Mouse (Mus musculus): ENCODE results near the gene Rab8b. TPM values are rescaled to one million over a fixed set of nuclear protein-coding genes. Genes with fewer than 3 reads are reported as not detected.
"Not testable (repeated sequence)": the region's sequence is repeated elsewhere in the genome, so short reads cannot be mapped to it uniquely, and the experiment has no call there.

Rab8b gene
- total RNA-seq, 2 experiments from 2014 or later: 20.3 to 20.6 TPM

DNA sequence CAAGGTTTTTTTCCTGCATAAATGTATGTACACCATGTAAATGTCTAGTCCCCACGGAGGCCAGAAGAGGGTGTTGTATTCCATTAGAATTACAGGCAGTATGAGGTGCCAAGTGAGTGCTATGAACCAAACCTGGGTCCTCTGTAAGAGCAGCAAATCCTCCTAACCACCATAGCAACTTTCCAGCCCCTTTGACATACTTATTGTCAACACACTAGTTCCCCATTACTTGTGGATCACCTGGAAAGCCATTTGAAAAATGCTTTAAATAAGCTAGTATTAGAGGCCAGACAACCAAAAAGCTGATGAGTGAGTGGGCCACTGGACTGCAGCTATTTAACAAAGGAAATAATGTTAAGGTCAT is 1.6 kb downstream of the Rab8b start:
- no peak for DNase-seq (ENCODE audit: low spot score in 2 of 2)

DNA sequence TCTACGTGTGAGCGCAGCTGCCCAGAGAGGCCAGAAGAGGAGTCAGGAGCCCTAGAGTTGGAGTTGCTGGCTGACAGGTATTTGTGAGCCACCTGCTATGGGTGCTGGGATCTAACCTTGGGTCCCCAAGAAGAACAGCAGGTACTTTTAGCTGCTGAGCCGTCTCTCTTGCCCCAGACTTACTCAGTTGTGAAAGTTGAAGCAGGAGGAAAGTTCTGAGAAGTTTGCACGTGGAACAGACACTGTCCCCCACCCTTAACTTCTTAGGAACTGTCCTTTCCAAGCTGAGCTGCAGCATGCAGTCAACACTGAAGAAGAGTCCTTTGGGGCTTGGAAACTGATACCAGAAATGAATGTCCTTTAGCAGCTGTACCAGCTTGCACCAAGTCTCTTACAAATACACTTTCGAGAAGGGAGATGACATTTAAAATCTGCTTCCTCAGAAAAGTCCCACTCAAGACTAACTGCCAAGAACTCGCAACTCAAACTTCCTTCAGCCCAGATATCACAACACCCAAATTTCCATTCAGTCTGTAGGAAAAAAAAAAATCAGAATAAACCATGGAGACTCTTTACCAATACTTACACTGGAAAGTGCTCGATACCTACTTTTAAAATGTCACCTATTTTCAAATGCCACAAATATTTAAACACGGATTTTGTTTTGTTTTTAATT is 2.1 kb downstream of the Rab8b start:
- no peak for DNase-seq (ENCODE audit: low spot score in 2 of 2)

DNA sequence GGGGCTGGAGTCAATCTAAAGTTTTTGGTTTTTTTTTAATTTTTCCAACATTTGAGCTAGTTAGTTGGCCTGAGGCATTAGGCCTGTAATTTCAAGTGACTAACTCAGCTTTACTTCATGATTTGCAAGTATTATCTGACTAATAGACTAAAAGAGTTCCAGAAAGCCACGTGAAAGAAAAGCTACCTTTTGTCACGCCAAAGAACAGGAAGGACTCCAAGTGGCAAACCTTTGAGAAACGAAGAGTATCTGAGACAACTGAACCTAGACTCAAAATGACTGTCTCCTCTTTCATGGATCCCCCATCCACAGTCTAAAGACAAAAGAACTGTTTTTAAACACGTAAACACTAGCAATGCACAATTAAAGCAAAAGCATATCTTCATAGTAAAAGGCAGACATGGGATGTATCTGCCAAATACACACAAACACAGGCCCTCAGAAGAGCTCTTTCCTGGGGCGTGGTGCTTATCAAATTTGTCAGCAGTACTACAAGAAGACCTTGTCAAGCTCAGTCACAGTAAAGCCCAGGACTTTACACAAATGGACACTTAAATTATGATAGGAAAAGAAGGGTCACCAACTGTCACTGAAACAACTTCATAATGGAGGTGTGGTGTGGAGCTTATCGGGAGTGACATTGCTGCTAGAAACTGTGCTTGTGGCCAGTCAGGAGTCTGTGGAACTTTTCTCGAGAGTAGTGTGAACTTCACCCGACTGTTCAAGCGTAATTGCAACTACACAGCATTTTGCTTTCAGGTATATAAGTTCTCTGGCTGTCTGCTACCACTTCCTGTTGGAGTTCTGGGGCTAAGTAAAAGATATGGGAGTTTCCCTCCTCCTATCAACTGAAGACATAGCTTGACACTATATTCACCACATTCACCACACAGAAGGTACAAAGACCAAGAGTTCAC is 3.4 kb downstream of the Rab8b start:
- no peak for DNase-seq (ENCODE audit: low spot score in 2 of 2)

DNA sequence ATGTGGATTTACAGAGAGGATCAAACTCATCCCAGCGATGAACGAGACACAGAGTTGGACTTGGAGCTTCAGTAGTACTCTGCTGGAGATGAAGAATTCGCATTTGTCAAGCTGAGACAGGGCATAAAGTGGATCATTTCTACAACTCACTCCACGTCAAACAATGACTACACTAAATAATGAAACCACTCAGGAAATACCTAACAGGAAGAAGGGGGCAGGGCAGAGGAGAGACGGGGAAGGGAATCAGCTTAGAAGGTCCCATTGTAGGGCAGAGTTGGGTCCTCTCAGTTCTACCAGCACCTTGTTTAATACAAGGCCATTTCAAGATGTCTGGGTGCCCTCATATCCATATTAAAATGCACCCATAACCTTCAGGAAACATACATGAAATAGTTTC is 4.1 kb downstream of the Rab8b start:
- no peak for DNase-seq (ENCODE audit: low spot score in 2 of 2)

DNA sequence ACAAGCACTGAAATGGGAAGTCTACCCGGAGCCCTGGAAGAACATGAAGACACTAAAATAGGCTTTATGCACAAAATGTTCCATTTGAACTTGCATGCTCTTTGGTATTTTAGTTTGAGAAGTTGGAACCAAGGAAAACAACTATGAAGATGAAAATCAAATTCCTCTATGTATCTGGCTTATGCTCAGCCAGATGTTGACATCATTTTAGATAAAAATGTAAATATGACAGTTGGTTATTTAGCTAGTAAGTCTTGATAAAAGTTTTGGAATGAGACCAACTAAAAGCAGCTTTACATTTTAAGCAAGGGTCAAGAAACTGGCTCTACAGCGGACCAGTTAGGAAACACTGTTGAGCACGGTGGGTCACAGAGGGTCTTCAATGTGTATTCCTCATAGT is 4.9 kb downstream of the Rab8b start:
- no peak for DNase-seq (ENCODE audit: low spot score in 2 of 2)

DNA sequence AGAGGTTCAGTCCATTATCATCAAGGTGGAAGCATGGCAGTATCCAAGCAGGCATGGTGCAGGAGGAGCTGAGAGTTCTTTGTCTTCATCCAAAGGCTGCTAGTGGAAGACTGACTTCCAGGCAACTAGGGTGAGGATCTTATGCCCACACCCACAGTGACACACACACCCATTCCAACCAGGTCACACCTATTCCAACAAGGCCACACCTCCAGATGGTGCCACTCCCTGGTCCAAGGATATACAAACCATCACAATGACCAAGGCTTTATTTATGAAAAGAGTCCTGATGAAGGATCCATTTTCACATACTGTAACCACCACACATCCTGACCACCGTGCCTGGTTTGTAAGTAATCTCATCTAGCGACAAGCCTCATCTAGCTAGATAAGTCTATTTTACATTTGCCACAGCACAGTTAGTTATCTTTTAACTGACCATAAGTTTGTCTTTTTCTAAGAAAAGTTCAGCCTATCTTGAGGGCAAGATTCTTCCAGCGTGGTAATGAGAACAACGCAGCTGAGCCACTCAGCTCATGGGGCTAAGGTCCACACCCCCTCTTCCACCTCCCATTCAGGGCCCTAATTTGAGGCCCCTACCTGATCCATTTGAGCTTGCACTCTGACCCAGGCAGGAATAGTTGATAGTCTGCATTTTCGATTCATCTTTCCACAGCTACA is 6.1 kb downstream of the Rab8b start:
- DNase-seq (ENCODE audit: low spot score in 2 of 2): not testable (repeated sequence)

DNA sequence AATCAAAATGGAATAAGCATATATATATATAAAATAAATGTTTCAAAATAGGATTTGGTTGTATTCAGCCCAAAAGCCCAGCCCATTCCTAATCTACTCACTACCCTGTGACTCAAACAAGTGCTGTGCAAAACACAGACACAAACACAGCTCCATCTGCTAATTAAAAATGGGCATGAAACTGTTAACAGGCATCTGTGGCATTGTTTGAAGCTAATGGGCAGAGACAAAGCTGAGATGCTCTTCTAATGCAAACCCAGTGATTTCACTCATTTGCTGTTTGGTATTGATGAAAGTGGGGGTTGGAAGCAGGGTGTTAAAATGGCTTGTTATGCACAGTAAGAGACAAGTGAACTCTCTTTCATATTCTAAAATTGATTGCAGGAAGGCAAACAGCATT is 7.2 kb downstream of the Rab8b start:
- no peak for DNase-seq (ENCODE audit: low spot score in 2 of 2)

DNA sequence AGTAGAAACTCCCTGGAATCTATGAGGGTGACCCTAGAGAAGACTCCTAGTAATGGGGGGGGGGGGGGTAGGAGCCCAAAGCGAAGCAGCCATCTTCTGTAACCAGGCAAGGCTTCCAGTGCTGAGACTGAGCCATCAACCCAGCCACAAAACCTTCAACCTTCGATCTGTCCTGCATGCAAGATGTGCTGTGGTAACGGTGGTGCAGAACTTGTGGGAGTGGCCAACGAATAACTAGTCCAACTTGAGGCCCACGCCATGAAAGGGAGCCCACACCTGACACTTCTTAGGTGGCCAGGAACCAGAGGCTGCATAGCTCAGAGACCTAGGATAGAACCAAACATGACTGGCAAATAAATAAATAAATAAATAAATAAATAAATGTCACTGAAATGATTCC is 8.8 kb downstream of the Rab8b start:
- DNase-seq (ENCODE audit: low spot score in 2 of 2): no peak

DNA sequence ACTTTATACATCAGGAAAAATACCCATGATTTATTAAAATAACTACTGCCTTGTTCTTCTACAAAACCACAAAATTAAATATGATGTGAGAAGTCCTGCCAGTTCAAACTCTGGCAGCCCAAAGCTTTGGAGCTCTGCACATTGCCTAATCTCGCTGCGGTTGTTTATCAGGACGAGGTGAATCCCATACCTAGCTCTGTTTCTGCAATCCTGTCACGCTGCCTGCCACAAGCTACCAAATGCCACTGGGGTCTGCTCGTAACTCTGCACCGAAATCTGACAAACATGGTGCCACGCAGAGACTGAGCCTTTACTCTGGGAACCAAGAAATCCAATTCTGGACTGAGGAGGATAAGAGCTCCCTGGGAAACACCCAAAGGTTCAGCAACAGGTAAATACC is 9.6 kb downstream of the Rab8b start:
- DNase-seq (ENCODE audit: low spot score in 2 of 2): no peak

DNA sequence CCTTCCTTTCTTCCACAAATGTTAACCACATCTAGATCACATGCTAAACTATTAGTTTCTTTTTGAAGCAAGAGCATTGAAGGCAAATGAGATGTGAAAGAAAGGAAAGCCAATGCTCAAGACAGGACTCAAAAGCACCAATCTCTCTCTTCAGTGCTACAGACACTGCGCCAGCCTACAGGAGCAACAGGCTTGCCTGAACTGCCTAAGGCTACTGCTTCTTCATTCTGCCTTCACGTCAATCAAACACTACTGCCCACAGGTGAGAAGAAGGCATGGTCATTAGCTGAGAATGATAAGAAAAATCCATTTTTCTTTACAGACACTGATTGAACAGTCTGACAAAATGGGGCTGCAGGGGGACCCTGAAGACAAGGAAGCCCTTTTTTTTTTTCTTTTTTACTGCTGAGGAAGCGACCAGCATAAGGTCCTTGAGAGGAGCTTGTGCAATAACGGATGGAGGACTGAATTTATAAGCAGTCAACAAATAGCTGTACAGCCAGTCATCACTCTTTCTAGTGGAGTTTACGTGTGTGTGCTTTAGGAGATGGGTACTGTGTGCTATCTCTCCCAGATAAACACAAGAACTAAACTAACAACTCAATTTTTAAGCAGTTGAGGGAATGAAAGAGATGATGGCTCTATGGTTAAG is 11.6 kb downstream of the Rab8b start:
- DNase-seq (ENCODE audit: low spot score in 2 of 2): no peak

DNA sequence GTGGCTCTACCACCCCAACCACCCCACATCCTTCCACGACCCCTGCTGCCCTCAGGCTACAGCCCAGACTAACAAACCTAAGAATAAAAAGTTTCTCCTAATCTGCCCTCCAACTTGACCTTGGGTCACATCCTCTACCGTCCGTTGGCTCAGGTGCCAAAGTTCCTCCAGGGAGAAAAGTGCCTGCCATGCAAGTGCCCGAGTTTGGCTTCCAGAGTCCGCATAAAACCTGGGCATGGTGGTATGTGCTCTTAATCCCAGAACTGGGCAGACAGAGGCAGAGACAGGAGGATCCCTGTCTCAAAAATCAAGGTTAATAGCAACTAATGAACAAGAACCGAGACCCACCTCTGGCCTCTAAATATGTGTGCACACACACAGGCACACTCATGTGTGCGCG is 12.4 kb downstream of the Rab8b start:
- DNase-seq (ENCODE audit: low spot score in 2 of 2): no peak

DNA sequence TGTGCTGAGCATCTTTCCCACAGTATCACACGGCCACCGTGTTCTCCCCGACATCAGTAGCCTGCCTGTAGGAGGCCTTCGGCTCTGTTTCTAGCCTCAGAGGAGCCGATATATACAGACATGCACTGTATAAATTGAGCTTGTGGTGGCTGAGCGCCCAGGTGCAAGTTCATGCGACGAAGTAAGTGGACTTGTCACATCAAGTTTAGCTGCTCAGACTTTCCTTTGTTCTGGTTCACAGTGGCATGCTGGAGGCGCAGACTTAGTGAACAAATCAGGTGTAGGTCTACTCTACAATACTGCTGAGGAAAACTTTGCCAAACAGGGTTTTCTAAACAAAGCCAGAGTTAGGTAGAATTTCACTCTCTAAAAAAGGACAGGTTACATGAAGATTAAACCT is 13.5 kb downstream of the Rab8b start:
- no peak for DNase-seq (ENCODE audit: low spot score in 2 of 2)

DNA sequence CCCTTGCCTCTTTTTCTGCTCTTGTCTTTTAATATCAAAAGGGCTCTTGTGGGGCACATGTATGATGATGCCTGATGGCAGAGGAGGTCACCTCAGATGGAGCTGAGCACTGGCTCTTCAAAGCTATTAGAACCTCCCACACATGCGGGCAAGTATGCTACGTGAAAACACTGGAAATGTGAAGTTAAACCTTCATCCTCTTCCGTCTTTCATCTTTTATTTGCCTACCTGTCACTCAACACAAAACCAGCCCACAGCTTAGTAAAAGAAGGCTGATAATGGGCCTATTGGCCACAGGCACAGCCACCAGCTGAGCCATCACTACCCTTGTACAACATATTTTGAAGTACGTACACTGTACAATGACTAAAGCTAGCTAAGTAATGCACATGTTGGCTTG is 20.0 kb downstream of the Rab8b start:
- DNase-seq (ENCODE audit: low spot score in 2 of 2): no peak

DNA sequence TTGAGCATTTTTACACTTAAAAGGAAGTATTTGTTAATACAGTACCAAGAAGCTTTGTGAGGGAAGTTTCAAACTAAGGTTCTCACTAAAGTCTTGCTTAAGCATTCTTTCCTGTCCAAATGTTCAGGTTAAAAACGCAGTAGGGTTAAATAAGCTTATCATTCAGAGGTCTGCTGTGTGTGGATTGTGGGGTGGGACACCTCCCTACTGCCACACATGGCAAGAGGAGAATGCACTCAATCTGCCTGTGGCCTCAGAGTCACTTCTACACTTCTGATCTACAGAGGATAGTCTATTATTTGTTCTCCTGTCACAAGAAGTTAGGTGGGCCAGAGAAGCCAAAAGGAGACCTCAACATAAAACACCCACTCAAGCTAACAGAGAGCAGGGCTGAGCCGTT is 20.4 kb downstream of the Rab8b start:
- DNase-seq (ENCODE audit: low spot score in 2 of 2): no peak

DNA sequence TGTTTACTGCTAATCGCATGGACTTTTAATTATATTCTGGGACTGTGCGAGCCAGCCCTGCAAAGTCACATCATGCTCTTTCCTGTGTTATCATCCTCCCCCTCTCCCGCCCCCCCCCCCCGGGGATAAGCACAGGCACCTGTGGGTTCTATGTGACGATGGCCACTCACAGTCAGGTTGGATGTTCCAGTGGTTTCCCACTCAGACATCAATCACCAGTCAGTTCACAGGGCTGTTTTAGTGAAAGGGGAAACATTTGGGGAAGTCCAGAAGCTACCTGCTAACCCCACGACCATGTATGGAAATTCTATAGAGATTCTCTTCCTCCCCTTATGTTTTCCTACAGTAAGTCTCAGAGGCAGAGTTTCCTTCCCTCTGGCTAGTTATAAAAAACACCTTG is 21.6 kb downstream of the Rab8b start:
- no peak for DNase-seq (ENCODE audit: low spot score in 2 of 2)

DNA sequence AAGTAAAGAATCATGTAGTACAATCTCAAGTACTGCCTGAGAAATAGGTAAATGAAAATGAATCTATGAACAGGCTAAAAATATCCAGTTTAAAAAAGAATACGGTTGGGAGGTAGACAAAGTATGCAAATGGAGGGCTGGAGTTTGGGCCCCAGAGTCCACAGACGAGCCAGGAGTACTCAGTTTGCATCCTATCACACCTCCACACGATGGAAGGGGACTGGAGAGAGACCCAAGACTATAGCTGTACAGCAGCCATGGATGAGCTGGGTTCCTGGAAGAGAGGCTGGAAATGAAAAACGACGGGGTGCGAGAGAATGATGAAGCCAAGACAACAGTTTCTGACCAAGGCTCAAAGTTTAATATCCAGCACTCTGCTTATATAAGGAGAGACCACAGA is 22.5 kb downstream of the Rab8b start:
- no peak for DNase-seq (ENCODE audit: low spot score in 2 of 2)

DNA sequence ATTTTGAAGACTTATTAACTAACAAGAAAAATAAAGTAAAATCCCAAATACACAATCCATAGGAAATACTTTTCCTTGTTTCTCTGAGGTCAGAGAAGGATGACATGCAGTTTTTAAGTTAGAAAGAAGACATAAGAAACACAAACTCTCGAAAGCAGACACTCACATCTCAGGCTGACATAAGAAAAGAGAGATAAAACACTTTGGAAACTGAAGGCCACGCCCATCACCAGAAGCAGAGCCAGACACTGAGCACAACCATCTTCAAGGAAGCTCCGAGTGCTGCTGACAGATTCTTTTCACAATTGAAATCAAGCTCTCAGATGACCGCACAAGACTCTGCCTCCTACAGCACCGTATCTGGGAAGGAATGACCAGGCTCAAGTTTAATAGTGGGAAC is 23.5 kb downstream of the Rab8b start:
- no peak for DNase-seq (ENCODE audit: low spot score in 2 of 2)

DNA sequence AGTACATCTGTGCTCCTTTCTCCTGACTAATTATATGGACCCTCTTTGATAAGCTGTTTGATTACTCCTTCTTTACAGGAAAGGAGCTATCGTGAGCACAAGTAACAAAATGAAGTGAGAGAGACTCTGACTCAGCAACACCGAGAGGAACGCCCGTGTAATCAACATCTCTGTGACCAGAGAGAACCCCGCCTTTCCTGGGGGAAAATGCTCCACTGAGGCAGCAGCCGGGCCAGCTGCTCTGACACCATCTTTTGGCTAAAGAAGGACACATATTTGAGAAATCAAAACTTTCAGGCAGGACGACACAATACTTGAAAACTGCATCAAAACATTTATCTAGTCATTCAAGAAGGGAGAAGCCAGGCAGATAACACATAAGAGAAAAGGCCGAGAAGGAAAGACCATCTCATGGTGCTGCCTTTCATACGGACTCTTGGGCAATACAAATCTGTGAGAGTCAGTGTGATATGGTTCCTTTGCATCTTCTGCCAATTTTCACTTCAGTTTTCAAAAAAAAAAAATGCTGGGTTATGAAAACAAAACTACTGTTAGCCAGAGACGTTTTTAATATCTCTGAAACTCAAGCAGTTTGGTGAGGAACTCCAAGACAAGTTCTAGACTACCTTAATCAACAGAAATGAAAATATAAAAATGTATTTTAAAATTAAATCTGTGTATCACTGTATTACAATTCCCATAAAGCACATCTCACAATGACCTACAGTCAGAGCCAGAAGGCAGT is 24.3 kb downstream of the Rab8b start:
- DNase-seq (ENCODE audit: low spot score in 2 of 2): no peak

DNA sequence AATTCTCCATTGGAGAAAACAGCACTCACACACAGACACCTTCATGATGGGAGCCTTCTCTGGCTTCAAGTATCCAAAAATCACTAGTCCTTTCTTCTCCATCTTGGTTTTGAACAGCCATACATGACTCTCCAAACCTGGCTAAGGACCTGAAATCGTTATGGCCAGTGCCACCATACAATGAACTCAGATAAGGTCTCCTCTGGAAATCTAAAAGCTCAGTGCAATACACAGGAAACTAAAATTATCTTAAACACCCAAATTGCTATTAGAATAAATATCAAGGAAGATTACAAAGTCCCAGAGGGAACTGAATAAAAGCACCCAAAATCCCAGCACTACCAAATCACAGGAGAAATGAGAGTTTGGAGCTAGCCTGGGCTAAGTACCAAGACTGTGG is 25.1 kb downstream of the Rab8b start:
- DNase-seq (ENCODE audit: low spot score in 2 of 2): no peak

DNA sequence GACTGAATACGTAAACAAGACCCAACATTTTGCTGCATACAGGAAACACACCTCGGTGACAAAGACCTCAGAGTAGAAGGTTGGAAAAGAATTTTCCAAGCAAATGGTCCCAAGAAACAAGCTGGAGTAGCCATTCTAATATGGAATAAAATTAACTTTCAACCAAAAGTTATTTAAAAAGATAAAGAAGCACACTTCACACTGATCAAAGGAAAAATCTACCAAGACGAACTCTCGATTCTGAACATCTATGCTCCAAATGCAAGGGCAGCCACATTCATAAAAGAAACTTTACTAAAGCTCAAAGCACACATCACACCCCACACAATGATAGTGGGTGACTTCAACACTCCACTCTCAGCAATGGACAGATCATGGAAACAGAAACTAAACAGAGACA is 27.0 kb downstream of the Rab8b start:
- not testable (repeated sequence) for DNase-seq (ENCODE audit: low spot score in 2 of 2)
